Mouse (Mus musculus) T-cell, adult 2 months (primary cell): ENCODE measurements at regions not wholly inside any gene's neighbourhood (a gene's known extent, or its start where the extent isn't known, plus 50 kb on each side); places are given as distances from the start of the nearest gene placed in this dataset.
"Not testable (repeated sequence)": the region's sequence is repeated elsewhere in the genome, so short reads cannot be mapped to it uniquely, and the experiment has no call there.

Experiments
- DNase-seq: peaks from one replicate; pipeline ENCODE4 v3.0.0; 2022; ENCODE audit warnings: low spot score

GRCm38 (mm10) chr16:30686536-30686935 lies 87.0 kb downstream of the Fam43a start:
- peak; percentile 6 for DNase-seq

- DNase-seq: no peak
Measured at GRCm38 (mm10) chr16:30687225-30687624, 87.7 kb downstream of the Fam43a start.

- DNase-seq: no peak
Measured at GRCm38 (mm10) chr16:30687682-30688081, 88.2 kb downstream of the Fam43a start.

- no peak for DNase-seq
Measured at GRCm38 (mm10) chr16:30690531-30690930, 91.0 kb downstream of the Fam43a start.

DNA sequence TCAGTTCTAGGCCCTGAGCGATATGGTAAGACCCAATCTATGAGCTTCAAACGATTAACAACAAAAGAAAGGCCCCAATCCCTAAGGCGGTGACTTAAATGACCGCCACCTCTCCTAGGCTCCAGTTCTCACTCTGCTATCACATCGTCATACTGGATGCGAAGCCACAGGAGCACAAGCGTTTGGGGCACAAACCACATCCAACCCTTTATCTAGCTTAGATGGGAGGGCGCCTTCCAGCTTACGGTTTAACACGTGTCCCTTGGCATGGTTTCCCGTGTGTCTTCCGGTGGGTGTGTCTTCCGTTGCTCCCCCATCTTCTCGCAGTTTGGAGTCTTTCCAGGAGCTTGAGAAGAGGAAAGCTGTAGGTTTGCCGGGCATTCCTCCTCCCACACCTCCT lies 92.4 kb downstream of the Fam43a start:
- no peak for DNase-seq

- DNase-seq: no peak
Measured at GRCm38 (mm10) chr16:30692541-30693141, 93.1 kb downstream of the Fam43a start.

GRCm38 (mm10) chr16:30693206-30693605 lies 93.7 kb downstream of the Fam43a start:
- DNase-seq: no peak

DNA sequence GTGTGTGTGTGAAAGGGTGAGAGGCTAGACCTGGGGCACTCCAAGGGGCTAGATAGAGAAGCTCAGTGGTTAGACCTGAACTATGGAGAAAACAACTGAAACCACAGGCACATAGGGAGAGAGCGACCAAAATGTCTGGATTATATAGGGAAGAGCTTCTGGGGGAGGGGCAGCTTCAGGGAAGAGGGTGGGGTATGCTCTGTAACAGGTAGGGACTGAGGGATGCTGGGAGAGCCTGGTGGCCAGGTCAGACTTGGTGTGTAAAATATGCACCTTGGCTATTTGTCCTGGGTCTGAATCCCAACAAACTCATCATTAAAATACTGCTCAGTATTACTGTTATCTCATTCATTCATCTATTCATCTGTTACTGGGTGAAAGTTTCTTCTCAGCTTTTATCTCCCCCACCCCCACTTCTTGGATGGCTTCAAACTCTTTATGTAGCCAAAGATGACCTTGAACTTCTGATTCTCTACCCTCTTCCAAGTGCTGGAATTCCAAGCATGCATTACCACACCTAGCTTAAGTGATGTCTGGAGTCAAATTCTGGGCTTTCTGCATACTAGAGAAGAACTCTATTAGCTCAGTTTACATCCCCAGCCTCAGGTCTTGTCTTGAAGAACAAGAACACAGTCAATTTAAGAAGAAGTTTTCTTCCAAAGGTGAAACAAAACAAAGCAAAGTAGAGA lies 94.5 kb downstream of the Fam43a start:
- DNase-seq: no peak

- DNase-seq: no peak
Measured at GRCm38 (mm10) chr16:30695691-30696090, 96.2 kb downstream of the Fam43a start.

GRCm38 (mm10) chr16:30697209-30697608 lies 97.7 kb downstream of the Fam43a start:
- DNase-seq: no peak

DNA sequence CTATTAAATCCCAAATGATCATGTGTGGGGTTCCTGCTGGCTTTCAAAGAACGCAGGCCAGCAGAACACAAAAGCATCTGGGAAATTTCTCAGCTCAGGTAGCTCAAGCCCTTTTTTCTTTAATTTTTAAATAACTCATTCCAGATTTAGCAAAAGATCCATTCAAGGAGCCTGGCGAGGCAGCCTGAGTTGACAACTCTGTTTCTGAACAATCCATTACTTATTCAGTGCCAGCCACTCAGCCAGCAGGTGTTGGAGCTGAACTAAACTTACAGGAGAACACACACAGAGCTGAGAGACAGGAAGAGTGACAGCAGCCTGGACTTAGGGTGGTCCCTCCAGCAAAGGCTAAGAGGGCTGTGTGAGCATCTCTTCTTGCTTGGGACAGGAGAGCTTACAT lies 98.3 kb downstream of the Fam43a start:
- no peak for DNase-seq

DNA sequence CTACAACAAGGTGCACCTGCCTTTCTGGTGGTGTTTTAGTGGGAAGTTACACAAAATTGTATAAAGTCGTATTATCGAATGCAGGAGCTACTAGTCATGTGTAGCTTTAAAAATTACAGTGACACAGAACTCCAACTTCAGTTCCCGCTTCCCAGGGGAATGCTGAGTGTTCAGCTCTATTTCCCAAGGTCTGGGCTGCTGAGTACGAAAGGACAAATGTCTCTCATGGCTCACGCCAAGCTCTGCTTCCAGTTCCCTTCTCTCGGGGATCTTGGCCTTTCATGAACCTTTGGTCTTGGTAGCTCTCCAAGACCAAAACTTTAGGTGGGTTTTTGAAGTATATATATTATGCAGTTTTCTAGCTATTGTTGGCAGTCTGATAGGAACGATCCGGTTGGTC lies 104.3 kb downstream of the Fam43a start:
- DNase-seq: no peak

DNA sequence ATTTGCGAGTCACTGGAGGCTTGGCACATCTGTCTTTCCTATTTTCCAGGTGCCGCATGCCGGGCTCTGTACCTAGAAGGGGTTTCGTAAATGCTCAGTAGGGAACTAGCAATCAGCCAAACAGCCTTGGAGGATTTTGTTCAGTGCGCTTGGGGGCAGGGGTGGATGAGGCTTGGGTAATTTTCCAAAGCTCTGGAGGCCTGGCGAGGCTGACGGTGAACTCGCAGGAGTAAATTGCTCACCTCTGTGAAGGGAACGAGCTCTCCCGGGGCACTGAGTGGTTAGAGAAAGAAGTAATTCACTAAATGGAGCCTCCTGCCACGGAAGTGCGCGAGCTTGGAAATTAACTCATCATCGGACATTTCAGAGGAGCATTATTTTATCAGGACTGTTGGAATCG lies 110.0 kb downstream of the Fam43a start:
- no peak for DNase-seq

DNA sequence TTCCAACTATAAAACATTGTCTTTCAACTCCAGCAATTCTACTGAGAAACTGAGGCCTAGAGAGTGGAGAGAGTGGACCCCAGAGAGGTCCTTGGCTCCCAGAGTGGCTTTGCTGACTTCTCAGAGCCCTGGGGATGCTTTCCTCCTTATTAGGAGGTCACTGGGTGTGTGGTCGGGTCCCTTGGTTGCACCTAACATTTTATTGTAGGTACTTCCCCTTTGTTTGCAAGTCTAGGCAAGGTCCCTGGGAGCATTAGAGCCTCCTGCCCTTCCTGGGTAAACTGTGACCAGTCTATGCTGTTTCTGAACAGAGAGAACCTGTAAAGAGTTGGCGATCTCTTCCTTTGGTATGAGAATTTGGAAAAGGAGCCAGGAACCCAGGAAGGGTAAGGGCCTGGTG lies 110.5 kb downstream of the Fam43a start:
- no peak for DNase-seq

- no peak for DNase-seq
Measured at GRCm38 (mm10) chr16:30712570-30712969, 113.0 kb downstream of the Fam43a start.

- DNase-seq: not testable (repeated sequence)
Measured at GRCm38 (mm10) chr16:30717577-30717976, 118.1 kb downstream of the Fam43a start.

GRCm38 (mm10) chr16:30720791-30721190 lies 121.3 kb downstream of the Fam43a start:
- no peak for DNase-seq

DNA sequence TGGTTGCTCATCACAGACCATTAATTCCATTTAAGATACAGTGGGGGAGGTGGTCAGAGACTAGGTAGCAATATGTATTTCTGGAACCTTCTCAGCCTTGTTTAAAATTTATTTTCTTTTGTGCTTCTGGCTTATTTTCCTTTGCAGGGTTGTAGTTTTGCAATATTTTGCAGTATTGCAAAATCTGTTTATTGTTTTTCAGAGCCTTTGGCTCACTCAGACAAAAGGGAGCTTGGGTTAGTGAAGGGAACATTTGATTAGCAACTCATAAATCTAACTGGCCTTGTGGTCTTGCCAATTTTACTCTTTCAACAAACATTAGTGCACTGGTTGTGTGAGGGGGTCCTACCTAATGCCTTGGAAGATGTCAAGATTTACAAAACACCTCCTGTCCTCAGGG lies 121.7 kb downstream of the Fam43a start:
- DNase-seq: no peak

- DNase-seq: peak; percentile 23
Measured at GRCm38 (mm10) chr16:30722372-30722771, 122.8 kb downstream of the Fam43a start.

- no peak for DNase-seq
Measured at GRCm38 (mm10) chr16:30724591-30724990, 125.1 kb downstream of the Fam43a start.

- DNase-seq: no peak
Measured at GRCm38 (mm10) chr16:30732770-30733415, 133.4 kb downstream of the Fam43a start.

DNA sequence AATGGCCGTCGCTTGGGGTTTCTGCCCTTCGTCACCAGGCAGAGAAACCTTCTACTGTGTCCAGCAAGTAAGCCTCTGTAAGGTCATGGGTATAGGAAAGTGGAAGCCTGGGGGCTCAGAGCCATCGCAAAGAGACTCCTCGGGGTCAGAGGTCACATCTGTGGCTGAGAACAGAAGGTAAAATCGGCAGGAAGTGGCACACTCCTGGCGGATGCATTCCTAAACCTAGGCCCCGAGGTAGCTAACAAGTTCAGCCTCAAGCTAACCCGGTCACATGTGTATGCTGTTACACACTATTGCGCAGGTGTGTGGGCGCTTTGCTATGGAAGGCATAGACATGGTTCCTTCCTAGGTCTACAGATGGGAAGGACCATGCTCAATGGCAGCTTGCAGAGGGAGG lies 134.0 kb downstream of the Fam43a start:
- no peak for DNase-seq

DNA sequence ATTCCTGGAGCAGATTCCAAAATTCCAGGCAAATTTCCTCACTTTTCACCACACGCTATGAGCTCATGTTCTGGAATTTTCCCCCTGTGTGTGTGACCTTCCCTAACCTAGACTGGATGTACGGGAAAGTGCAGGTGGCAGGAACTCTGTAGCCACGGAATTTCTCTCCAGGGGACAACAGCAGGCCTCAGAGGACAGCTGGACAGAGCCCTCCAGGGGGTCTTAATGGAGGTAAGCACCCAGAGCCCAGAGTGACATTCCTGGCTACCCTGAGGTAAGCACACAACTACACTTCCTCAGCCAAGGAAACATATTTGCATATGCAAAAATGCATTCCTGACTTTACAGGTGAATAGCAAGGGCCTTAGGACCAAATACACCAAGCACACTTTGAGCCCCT lies 135.8 kb downstream of the Fam43a start:
- DNase-seq: no peak

DNA sequence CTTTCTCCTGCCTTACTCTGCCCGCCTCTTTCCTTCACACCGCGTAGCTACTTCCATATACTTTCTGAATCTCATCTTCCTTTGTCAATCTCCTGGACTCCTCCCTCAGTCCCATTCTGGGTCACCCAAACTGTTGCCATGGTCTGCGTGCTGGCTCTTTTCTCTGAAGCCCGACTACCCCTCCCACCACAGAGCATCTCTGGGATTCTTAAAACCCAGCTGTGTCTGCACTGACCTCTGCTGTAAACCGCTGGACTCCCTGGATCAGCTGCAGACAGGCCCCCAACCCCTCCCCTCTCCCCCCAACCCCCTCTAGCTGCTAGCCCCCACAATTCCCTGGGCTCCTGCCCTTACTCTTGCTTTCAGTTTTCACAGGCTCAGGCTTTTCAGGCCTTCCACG lies 136.4 kb downstream of the Fam43a start:
- no peak for DNase-seq
